In the genomic region with DNA sequence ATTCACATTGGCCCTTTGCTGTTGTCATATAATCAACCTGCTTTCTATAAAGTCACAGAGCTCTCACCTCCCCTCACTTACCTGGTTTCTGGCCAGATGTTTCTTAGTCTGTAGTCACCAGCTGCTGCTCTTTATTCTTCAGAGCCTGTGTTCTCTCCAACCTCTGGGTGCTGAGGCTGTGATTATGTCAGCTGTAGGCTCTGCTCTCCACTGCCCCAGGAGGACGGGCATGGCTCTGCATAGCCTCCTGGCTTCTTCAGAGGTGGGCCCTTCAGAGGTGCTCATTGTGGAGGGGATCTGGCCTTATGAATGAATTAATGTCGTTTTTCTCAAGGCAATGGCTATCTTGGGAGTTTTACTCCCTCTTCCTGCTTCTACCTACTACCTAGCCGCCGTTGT, we compare ENCODE assay signal across 11 mouse cellular contexts. TPM values are rescaled to one million over a fixed set of nuclear protein-coding genes. Genes with fewer than 3 reads are reported as not detected.
DNase-seq lines count a peak whose midpoint lies in the region; ATAC-seq and TF ChIP-seq lines count a peak whose summit lies in the region.
"Had no signal": no experiment of that assay in that cellular context is flagged by ENCODE, and none has a peak within 500 bp of the region (broad histone marks: within the 10 kb centered on the region; RNA-seq: fewer than 3 reads in every experiment).

No protein-coding gene starts in this region.

- no peak for TF ChIP-seq EP300 in stomach, postnatal 0 days (optimal IDR thresholded peaks at IDR 0.05)

- no peak overlapping the region for H3K9ac ChIP-seq in stomach, postnatal 0 days (ENCODE audit: low read length)

- DNase-seq in cerebellum, adult 2 months: no peak
- DNase-seq in cerebellum, postnatal 4 days (ENCODE audit: low spot score in 2 of 2): no peak
- no peak for DNase-seq in left cerebral cortex, adult 2 months (ENCODE audit: extremely low spot score in 1 of 2, low spot score in 2 of 2)
- no peak for DNase-seq in left cerebral cortex, adult 18-20 months (ENCODE audit: low spot score in 2 of 2)
- DNase-seq in NIH3T3 (ENCODE audit: low read depth): peak; percentile 3
- DNase-seq in stomach, postnatal 0 days (ENCODE audit: low spot score): no peak
- no peak for DNase-seq in spleen, adult 18-20 months
- no peak for DNase-seq in left cerebral cortex, adult 8-10 months (ENCODE audit: low spot score in 2 of 2)
- DNase-seq: retina, postnatal 1 day had no signal

- TF ChIP-seq POLR2A in cerebellum, adult 2 months (IDR thresholded peaks at IDR 0.05; ENCODE audit: borderline replicate concordance, insufficient read depth, low read length): no peak

- peak; percentile 10; the same call in 1 of the 2 replicates for TF ChIP-seq CTCF in cerebellum, adult 2 months (IDR thresholded peaks at IDR 0.05; ENCODE audit: borderline replicate concordance, insufficient read depth, low read depth, low read length)
- TF ChIP-seq CTCF in left cerebral cortex, adult 2 months (IDR thresholded peaks at IDR 0.05): peak; percentile 46
- peak; percentile 57 for TF ChIP-seq CTCF in stomach, postnatal 0 days (IDR thresholded peaks at IDR 0.05; ENCODE audit: low read depth)

- H3K4me2 ChIP-seq in stomach, postnatal 0 days (replicated peaks; ENCODE audit: low read depth): no peak overlapping the region

- no peaks in the 10 kb centered on the region for H3K36me3 ChIP-seq in stomach, postnatal 0 days (ENCODE audit: control insufficient read depth, insufficient read depth, low read length)
- H3K36me3 ChIP-seq: heart, embryonic 10.5 days had no signal

- no peaks in the 10 kb centered on the region; the same call in 1 of the 2 replicates for H3K27me3 ChIP-seq in cerebellum, adult 2 months (ENCODE audit: control insufficient read depth, insufficient read depth, low read length)
- H3K27me3 ChIP-seq in stomach, postnatal 0 days (ENCODE audit: control insufficient read depth, insufficient read depth, low read length): no peaks in the 10 kb centered on the region

- no peak overlapping the region for H3K4me3 ChIP-seq in cerebellum, adult 2 months (replicated peaks; ENCODE audit: insufficient read depth, low read depth, low read length)
- H3K4me3 ChIP-seq in left cerebral cortex, adult 2 months: no peak overlapping the region
- no peak overlapping the region for H3K4me3 ChIP-seq in stomach, postnatal 0 days (ENCODE audit: low read depth, low read length)
- H3K4me3 ChIP-seq: heart, embryonic 10.5 days had no signal

- no peaks in the 10 kb centered on the region for H3K9me3 ChIP-seq in stomach, postnatal 0 days (ENCODE audit: control insufficient read depth, low read length)
- H3K9me3 ChIP-seq: heart, embryonic 10.5 days had no signal

- WGBS in cerebellum, adult 2 months: 84% methylated on average over 4 of the region's 4 CpGs
- WGBS in stomach, postnatal 0 days: 76% methylated on average over 4 of the region's 4 CpGs

- H3K27ac ChIP-seq in cerebellum, adult 2 months (ENCODE audit: insufficient read depth, low read length): no peak overlapping the region
- H3K27ac ChIP-seq in left cerebral cortex, adult 2 months: no peak overlapping the region
- no peak overlapping the region for H3K27ac ChIP-seq in stomach, postnatal 0 days (replicated peaks)
- H3K27ac ChIP-seq: heart, embryonic 10.5 days; macrophage had no signal

- 0 out of 2 replicates have a peak, but pooled peaks cover 3% of the 10 kb centered on the region for H3K4me1 ChIP-seq in cerebellum, adult 2 months (ENCODE audit: control insufficient read depth, insufficient read depth, low read length)
- H3K4me1 ChIP-seq in stomach, postnatal 0 days (replicated peaks; ENCODE audit: control insufficient read depth, insufficient read depth): no peaks in the 10 kb centered on the region
- H3K4me1 ChIP-seq: heart, embryonic 10.5 days had no signal

- intact Hi-C loops in left cerebral cortex, adult 2 months (cut with DNase I): loop anchor here (1.0 kb wide), 2 partner anchors 741 to 916 kb away; no protein-coding TSS in a partner anchor

- no peak for ATAC-seq in stomach, postnatal 0 days (ENCODE audit: low FRiP score, low TSS enrichment)

RNA-seq across cellular contexts. Expression of gene Eci2, which starts 4.8 kb away (rescaled TPM):
- 58.6 and 60.5 TPM in 2 replicates for polyA plus RNA-seq in cerebellum, adult 2 months (2012; rRNA removed)
- total RNA-seq in left cerebral cortex, adult 2 months (2021): 10 to 100 TPM; 39.4 to 41.5 TPM
- 10 to 100 TPM; 46.7 to 46.9 TPM for total RNA-seq in left cerebral cortex, adult 18-20 months (2021)
- 161 and 163 TPM in 2 replicates for polyA plus RNA-seq in stomach, postnatal 0 days (2015; fragmentation: Nextera tagmentation; extraction: Ambion mirVana)
- 10 to 100 TPM; 46.2 to 59.1 (median 50.7) TPM for total RNA-seq in left cerebral cortex, adult 8-10 months (2022)
